Mouse (Mus musculus) brain, embryonic 14.5 days (tissue): ENCODE measurements around the gene Ttll8. TPM values are rescaled to one million over a fixed set of nuclear protein-coding genes. Genes with fewer than 3 reads are reported as not detected.
A peak's percentile ranks its signal among the peaks of the same experiment; 100 is the strongest.

ENCODE experiments used
- DNase-seq: peaks from one replicate; pipeline ENCODE4 v3.0.0-alpha.2; 2011; ENCODE audit warnings: low read depth
- CTCF ChIP-seq: fragments of 200-500 bp; IDR thresholded peaks from 2 replicates; pipeline ENCODE4 v1.5.1; 2012; ENCODE audit warnings: inconsistent platforms, mild to moderate bottlenecking, moderate library complexity, borderline replicate concordance; ENCODE audit not compliant: insufficient read depth, insufficient read length; ENCODE audit errors: extremely low read depth
- POLR2A ChIP-seq: fragments of 200-500 bp; IDR thresholded peaks from 2 replicates; pipeline ENCODE4 v1.6.1; 2012; ENCODE audit warnings: mild to moderate bottlenecking, inconsistent platforms, borderline replicate concordance; ENCODE audit not compliant: poor library complexity, insufficient read depth, insufficient read length, severe bottlenecking; ENCODE audit errors: extremely low read depth
- polyA plus RNA-seq: library from polyadenylated mRNA; depleted of rRNA; stranded (reverse); fragments of >200 nt; gene quantifications from 2 replicates; pipeline ENCODE4 v1.2.3, GENCODE M21; 2012

Gene Ttll8
- polyA plus RNA-seq, 1 experiment, result 0.25 TPM

- no peak for DNase-seq
- TF ChIP-seq CTCF (no peak), POLR2A (no peak)
Observed at GRCm38 (mm10) chr15:88917126-88917525, 37.1 kb downstream of the Ttll8 start.

- TF ChIP-seq POLR2A (no peak), CTCF (no peak)
- DNase-seq, result peak; percentile 11
Observed at GRCm38 (mm10) chr15:88916366-88916765, 37.9 kb downstream of the Ttll8 start.

GRCm38 (mm10) chr15:88915046-88915445, 39.2 kb downstream of the Ttll8 start:
- DNase-seq, result no peak
- TF ChIP-seq CTCF (no peak), POLR2A (no peak)

- DNase-seq, result no peak
- TF ChIP-seq POLR2A (no peak), CTCF (no peak)
Observed at GRCm38 (mm10) chr15:88906347-88906746, 47.9 kb downstream of the Ttll8 start.

GRCm38 (mm10) chr15:88904056-88904811, 50.0 kb downstream of the Ttll8 start:
- TF ChIP-seq POLR2A (no peak), CTCF (no peak)

GRCm38 (mm10) chr15:88903086-88903485, 51.1 kb downstream of the Ttll8 start:
- no peak for DNase-seq
- peak; percentile 24; the same call in 1 of the 2 replicates for TF ChIP-seq CTCF
- no peak for TF ChIP-seq POLR2A

More at GRCm38 (mm10) chr15:88904056-88904811, 50.0 kb downstream of the Ttll8 start:
- DNase-seq, result no peak

GRCm38 (mm10) chr15:88902200-88902875, 51.9 kb downstream of the Ttll8 start:
- DNase-seq, result no peak
- no peak for TF ChIP-seq CTCF
- no peak for TF ChIP-seq POLR2A

- TF ChIP-seq POLR2A (no peak), CTCF (no peak)
Observed at GRCm38 (mm10) chr15:88896341-88896980, 57.8 kb downstream of the Ttll8 start.

GRCm38 (mm10) chr15:88895891-88896290, 58.3 kb downstream of the Ttll8 start:
- TF ChIP-seq CTCF, result no peak
- TF ChIP-seq POLR2A, result no peak
- DNase-seq, result no peak

More at GRCm38 (mm10) chr15:88896341-88896980, 57.8 kb downstream of the Ttll8 start:
- no peak for DNase-seq

- TF ChIP-seq CTCF (no peak), POLR2A (no peak)
- no peak for DNase-seq
Observed at GRCm38 (mm10) chr15:88895119-88895518, 59.1 kb downstream of the Ttll8 start.

GRCm38 (mm10) chr15:88892876-88893275, 61.3 kb downstream of the Ttll8 start:
- DNase-seq, result no peak
- no peak for TF ChIP-seq CTCF
- TF ChIP-seq POLR2A, result no peak
